Mouse (Mus musculus) urinary bladder, postnatal 10 days (tissue): ENCODE results near the gene Esr2.

Experiments
- DNase-seq: peaks from one replicate; pipeline ENCODE4 v3.0.0; 2022; ENCODE audit warnings: low spot score

Esr2 gene

DNA sequence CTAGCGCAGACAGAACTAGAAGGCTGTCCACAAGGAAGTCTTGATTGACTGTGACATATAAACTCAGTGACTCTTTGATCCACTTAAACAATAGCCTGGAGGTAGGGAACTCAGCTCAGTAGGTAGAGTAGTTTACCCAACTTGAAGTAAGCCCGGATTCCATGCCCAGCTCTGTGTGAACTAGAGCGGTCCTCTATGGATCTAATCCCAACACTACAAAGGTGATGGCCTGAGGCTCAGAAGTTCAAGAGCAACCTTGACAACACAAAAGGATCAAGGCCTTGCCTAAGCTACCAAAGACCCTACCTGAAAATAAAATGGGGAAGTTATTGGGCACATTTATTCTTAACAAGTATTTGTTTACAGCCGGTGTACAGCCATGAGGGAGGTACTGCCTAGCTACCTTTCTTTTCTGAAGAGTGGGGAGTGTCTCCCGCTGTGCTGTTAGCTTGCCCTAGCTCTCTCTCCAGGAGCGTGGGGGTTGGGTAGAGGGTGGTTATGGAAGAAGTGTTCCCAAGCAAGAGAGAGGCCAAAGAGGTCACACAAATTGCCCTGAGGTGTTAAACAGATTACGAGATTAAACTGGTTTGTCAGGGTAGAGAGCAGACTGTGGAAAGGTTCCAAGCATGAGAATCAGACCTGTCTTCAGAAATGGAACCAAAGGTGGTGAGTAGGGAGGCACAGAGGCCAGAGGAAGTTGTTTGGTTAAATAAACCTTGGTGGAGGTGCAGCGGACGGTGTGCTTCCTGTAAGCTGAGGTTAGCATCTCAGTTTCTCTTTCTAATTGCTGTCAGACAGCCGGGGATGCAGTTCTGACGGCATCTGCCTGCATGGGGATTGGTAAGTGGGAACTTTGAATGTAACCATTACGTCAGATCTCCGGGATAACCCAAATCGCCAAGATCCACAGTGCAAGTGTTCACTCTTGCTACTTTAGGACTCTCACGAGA is 90.8 kb downstream of the Esr2 start:
- no peak for DNase-seq

DNA sequence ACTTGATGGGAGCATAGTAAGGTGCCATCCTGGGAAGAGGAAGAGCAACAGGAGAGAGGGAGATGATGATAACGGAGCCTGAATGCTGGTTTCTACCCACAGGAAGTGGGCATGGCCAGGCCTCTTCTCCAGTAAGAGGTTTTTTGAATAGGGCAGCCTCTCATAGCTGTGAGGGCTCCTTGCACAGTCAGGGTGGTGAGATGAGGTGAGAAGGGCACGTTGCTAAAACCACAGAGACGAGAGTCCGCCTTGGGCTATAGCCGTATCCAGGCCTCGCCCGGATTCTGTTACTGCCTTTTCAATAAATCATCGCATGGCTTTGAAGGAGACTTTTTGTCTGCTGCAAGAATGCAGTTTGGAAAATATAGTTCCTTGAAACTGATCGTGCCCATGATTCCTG is 92.0 kb downstream of the Esr2 start:
- DNase-seq = no peak

DNA sequence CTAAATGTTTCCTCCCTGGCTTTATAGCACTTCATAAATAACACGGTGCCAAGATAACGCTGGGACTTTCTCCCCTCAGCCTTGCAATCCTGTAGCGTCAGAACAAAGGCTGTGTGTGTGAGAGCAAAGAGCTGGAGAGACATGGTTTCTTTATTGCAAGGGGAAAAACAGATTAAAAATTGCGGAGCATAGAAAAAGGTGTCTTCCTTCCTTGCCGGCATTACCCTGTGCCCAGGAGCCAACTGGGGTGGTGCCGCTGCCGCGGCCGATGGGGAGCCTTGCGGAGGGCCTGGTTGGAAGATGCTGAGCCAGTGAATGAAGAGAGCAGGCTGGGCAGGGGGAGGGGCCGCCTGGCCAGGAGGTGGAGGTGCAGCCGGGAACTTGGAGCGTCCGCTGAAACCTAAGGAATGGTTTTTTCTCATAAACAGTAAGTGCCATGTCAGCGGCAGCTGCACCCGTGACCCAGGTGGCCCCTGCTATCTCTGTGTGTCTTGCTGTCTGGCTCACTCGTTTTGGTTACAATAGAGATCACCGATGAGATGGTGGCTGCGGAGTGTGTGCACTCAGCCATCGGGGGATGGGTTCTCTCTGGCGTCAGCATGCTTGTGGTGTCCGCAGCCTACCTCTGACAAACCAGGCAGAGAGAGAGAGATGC is 95.4 kb downstream of the Esr2 start:
- DNase-seq = no peak

DNA sequence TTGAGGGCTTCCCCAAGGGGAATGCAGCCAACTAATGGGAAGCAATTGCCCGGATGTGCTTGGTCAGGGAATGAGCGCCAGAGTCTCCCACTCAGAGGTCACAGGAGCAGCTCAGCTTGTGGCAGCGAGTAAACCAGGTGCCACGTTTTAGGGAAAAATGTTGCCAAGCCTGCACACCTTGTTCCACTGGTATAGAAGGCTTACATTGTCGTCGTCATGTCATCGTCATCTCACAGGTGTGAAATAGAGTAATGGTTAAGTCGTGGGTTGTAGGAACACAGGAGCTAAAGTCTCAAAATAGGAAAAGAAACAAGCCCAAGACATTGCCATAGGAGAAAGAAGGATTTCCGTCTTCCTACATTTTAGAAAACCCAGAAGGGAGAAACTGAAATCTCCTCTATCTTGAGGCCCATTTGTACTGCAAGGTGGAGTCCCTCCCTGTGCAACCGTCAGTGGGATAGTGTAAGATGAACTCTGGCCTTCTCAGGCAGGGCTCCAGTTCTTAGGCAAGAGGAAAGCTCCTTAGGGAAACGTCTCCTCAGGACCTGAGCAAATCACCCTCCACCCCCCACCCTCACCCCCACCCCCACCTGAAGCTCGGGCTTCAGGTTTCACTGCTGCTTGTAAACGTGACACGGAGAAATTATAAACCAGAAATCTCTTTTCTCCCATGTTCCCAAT is 96.0 kb downstream of the Esr2 start:
- no peak for DNase-seq

DNA sequence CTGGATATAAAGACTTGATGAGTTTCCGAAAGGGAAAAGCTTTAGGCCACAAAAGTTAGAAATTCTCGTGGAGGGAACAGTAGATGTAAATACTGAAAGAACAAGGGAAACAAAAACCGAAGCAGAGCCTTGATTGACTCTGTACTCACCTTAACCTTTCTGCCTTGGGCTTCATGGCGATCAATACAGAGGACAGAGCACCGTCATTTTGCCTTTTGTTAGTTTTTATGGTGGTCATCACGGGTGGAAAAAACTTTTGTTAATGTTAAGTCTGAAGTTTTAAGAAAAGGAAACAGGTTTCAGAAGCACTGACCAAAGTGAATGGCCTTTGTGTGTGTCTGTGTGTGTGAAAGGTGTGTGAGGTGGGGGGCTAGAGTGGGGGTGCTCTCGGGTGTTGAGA is 103.1 kb downstream of the Esr2 start:
- DNase-seq = no peak

DNA sequence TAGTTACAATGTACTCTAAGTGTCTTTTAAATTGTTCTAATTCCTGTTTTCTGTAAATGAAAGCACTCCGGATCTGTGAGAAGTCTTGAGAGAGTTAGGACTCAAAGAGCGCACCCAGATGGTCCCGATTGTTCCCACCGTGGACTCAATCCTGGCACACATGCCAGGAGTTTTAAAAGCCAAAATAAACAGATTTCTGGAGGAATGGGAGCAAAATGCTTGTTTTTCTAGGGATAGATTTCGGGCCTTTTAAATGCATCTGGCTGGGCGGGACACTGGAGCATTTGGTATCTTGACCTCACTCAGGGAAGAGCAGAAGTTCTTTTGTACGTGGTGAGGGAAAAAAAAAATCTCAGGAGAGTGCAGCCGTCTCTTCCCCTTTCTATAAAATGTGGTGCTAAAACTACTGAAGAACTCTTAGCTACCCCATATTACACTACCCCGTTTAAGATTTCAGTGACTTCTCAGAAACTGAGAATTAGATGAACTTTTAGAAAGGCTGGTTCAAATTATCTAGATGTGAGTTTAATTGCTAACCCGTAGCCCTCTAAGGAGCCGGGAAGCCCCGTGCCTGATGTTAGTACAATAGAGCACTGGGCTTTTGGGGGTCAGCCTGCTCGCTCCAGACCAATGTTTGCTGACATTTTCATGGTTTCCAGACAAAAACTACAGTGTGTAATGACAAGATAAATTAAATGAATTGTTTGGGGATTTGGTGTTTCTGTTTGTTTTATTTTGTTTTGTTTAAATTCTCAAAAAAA is 103.8 kb downstream of the Esr2 start:
- no peak for DNase-seq

DNA sequence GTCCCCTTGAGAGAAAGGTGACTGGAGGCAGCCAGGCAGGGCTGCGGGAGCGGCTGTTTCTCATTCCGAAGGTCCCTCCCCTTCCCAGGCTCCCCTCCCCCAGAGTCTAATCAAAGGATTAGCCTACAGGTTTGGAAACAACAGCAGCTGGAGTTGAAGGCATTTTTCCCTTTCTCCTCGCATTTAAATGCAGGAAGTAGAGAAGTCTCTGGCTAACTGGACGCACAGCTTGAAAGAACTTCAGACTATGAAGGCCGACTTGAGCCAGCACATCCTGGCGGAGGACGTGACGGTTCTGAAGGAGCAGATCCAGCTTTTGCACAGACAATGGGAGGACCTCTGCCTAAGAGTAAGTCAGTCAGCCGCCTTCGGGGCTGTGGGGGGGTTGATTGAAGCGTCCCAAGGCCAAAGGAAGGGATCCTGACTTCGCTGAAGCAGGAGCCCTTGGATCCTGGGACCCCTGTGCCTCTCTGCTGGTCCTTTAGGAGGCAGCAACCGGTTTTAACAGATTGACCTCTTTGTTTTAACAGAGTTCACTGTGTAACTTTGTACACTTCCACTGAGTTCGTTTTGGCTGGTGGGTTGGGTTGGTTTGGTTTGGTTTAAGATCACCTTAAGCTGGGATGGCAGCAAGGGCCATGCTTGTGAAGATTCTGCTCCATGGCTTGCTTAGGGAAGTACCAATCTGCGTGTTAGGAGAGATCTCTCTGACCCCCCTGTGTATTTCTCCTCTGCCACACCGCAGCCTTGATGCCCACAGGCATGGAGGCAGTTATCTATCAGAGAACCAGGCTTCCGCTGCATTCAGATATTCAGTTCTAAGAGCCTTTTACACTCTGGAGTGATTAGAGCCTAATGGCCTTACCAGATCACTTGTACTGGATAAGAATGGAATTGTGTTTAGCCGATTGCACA is 104.9 kb downstream of the Esr2 start:
- DNase-seq = no peak
